Mouse (Mus musculus) cortical plate, adult 2 months (tissue): ENCODE results near the gene Gse1. TPM values are rescaled to one million over a fixed set of nuclear protein-coding genes. Genes with fewer than 3 reads are reported as not detected.
A peak's percentile ranks its signal among the peaks of the same experiment; 100 is the strongest.

Experiments
- H3K27ac ChIP-seq: fragments of 200-500 bp; 2 replicates; pipeline ENCODE4 v1.5.1; 2012; ENCODE audit warnings: low read length, control low read depth, inconsistent platforms; ENCODE audit not compliant: insufficient read depth
- H3K4me1 ChIP-seq: fragments of 200-500 bp; 2 replicates; pipeline ENCODE4 v1.6.1; 2011; ENCODE audit warnings: low read length; ENCODE audit not compliant: control insufficient read depth, insufficient read depth
- H3K4me3 ChIP-seq: fragments of 200-500 bp; 2 replicates; pipeline ENCODE4 v1.5.1; 2011; ENCODE audit warnings: mild to moderate bottlenecking, low read length, control low read depth; ENCODE audit not compliant: insufficient read depth
- CTCF ChIP-seq: fragments of 200-500 bp; IDR thresholded peaks from 2 replicates; pipeline ENCODE4 v1.5.1; 2011; ENCODE audit warnings: mild to moderate bottlenecking, control low read depth, low read length; ENCODE audit not compliant: insufficient read depth; ENCODE audit errors: extremely low read depth
- POLR2A ChIP-seq: fragments of 200-500 bp; IDR thresholded peaks from 2 replicates; pipeline ENCODE4 v1.6.1; 2011; ENCODE audit warnings: mild to moderate bottlenecking, low read length, control low read depth; ENCODE audit not compliant: insufficient read depth; ENCODE audit errors: extremely low read depth
- polyA plus RNA-seq: library from polyadenylated mRNA; depleted of rRNA; stranded (reverse); fragments of >200 nt; gene quantifications from 2 replicates; pipeline ENCODE4 v1.2.3, GENCODE M21; 2012

Gene Gse1
- polyA plus RNA-seq, 1 experiment = 41.0 TPM

DNA sequence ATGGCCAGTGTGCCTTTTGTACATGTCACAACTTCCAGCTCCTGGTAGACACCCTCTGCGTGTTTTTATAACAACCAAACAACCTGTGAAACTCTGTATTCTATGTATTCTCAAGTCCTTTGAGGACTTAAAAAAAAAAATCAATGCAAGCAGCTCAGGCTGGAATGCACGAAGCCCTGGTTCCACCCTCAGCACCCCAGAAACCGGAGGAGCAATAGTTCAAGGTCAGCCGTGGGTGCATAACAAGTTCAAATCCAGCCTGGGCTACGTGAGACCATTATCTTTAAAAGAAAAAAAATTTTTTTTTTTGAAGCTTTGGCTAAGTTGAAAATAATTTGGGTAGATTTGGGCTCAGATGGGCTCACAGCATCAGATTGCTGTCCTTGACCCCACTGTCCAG lies 35.6 kb downstream of the Gse1 start:
- Histone ChIP-seq H3K4me1 (peaks cover 7% of the 10 kb centered on the region), H3K27ac (no peak overlapping the region), H3K4me3 (no peak overlapping the region)
- no peak for TF ChIP-seq CTCF
- no peak for TF ChIP-seq POLR2A

DNA sequence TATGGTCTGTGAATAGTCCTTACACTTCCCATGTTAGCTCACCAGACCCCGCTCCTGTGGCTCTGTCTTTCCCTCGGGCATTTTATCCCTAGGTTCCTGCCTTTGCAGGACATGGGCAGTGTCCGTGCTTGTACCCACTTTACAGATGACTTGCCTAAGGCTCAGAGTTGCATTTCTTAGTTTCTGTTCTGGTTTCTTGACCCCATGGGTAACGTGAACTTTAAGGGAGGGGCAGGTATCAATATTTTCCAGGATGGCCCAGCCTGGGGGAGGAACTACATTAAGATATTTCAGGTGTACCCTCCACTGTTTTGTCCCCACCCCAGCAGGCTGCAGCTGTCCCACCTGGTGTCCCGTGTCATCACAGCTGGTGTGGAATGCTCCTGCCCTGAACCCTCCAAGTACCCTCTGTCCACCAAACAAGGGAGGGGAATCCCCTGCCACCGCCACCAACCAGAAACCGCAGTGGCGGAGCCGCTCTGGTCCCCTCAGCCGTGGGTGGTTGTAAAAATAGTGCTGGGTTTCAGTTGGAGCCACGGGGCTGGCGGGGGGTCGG lies 36.2 kb downstream of the Gse1 start:
- H3K4me1 ChIP-seq = peaks cover 7% of the 10 kb centered on the region
- TF ChIP-seq POLR2A (no peak), CTCF (no peak)
- H3K27ac ChIP-seq = no peak overlapping the region
- H3K4me3 ChIP-seq = no peak overlapping the region

DNA sequence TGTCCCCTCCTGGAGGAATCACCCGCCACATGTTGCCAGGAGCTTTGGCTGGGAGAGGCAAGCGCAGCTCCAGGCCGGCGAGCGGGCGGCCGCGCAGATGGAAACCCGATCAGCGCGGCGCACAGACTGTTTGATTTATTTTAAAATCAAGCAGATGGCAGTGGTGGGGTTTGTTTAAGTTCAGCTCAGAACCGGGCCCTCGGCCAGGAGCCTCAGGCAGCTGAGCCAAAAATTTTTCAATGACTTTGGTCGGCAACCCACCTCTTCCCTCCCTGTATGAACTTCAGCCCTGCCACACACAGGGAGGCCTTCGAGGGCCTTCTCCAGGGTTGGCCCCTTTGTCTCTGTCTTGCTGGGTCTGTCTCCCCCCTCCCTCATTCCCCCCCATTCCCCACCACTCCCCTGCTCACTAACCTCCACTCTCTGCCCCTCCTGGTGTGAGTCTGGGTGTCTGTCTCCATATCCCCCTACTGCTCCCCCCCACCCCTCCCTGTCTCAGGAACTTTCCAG lies 36.7 kb downstream of the Gse1 start:
- no peak overlapping the region for H3K27ac ChIP-seq
- H3K4me3 ChIP-seq = no peak overlapping the region
- no peak for TF ChIP-seq CTCF
- no peak for TF ChIP-seq POLR2A
- H3K4me1 ChIP-seq = peaks cover 7% of the 10 kb centered on the region

DNA sequence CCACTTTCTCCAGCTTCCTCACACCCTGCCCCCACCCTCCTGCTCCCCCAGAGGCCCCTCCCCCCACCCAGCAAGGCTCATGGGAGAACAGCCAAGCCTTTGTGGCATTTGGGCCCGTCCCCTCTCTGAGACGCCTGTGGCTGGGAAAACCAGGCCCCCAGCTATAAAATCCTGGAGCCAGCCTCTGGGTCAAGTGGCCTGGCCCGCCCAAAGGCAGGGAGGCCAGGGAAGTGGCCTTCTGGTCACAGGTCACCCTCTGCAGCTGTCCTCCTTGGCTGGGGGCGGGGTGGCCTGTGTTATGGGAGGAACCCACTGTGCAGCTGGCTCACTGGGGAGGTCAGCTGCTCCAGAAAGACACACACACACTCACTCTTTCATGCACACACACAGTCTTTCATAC lies 37.2 kb downstream of the Gse1 start:
- Histone ChIP-seq H3K27ac (no peak overlapping the region), H3K4me1 (peaks cover 7% of the 10 kb centered on the region), H3K4me3 (no peak overlapping the region)
- no peak for TF ChIP-seq CTCF
- no peak for TF ChIP-seq POLR2A

DNA sequence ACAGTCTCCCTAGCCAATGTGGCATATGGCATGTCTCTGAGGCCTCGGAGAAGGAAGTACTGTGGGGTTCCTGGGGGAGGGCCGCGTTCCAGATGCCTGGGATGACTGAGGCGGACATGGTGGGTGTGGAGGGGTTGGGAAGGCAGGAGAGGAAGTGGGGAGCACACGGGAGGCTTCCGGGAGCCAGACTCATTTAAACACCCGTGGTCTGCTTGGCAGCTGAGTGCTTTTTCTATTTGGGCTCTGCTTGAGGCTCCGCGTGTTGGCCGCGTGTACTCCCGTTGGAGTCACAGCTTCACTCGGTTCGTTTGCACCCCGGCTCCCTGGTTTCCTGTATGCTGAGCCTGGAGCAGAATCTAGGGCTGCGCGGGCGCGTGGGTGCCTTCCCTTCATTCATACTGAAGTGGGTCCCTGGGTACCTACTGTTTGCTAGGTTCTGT lies 40.3 kb downstream of the Gse1 start:
- Histone ChIP-seq H3K4me1 (peaks cover 7% of the 10 kb centered on the region), H3K27ac (no peak overlapping the region), H3K4me3 (no peak overlapping the region)
- no peak for TF ChIP-seq POLR2A
- TF ChIP-seq CTCF = no peak

DNA sequence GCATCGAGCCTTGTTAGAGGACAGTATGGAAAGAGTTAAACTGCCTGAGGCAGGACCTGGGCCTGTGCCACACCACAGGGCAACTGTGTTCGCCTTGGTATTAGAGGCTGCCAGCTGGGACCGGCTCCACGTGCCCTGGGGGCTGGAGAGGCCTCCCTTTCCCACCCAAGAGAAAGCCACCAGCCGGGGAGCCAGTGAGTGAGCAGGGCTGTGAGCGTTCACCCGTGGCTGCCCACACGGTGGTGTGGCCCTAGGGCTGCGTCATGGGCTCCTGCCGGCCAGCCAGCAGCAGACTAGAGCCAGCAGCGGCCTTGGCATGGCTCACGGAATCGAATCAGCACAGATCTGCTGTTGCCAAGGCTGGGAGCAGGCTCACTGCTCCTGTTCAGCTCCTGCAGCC lies 42.2 kb downstream of the Gse1 start:
- Histone ChIP-seq H3K27ac (no peak overlapping the region), H3K4me1 (peaks cover 5% of the 10 kb centered on the region; the same call in 1 of the 2 replicates), H3K4me3 (no peak overlapping the region)
- TF ChIP-seq POLR2A = no peak
- TF ChIP-seq CTCF = no peak

DNA sequence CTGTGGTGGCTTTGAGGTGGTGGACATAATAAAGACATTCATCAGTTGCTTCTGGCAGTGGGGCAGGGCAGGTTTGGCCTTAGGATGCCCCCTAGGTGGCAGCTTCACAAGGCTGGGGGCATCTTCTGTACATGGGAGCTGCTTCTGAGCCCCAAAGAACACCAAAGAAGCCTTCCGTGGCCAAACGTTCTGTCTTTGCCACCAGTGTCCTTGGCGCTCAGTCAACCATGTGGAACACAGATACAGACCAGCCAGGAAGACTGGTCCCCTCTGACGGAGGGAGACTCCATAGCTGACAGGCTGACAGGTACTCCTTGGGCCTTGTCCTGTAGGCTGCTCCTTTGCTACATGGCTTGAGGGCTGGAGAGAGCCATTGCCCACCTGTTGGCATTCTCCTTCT lies 45.2 kb downstream of the Gse1 start:
- Histone ChIP-seq H3K27ac (no peak overlapping the region), H3K4me1 (0 out of 2 replicates have a peak, but pooled peaks cover under 1% of the 10 kb centered on the region), H3K4me3 (no peak overlapping the region)
- TF ChIP-seq POLR2A (no peak), CTCF (no peak)

DNA sequence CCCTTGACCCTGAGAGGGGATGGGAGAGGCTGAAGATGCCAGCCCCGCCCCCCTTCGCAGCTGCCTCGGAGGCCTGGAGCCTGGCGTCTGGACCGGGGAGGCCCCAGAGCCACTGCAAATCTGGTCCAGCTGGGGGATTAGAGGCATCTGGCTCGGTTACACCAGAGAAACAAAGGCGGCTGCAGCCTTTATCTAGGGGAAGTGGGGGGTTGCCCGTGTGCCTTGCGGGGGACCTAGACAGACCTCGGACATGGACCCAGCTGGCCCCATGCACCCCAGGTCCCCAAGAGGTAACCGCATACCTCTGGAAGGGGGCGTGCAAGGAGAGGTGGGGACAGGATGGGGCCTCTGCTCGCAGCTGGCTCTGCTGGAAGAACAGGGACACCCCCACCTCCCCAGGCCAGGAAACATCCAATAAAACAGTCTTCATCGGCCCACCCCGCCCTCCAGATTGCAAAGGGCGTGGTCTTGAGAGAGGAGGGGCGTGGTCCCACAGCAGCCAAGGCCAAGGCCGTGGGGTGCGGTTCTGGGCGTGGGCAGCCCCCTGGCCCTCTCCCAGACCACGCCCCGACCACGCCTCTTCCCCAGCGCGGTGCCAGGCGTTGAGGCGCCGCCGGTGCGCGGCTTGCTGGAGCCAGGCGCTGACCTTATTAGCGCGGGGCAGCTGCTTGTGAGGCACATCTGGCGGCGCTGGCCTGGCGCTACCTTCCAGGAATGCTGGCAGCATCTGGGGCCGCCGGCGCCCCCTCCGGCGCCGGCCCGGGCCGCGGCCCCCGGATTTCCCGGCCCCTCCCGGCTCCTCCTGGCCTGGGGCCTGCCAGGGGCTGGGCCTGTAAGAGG lies 48.0 kb downstream of the Gse1 start:
- Histone ChIP-seq H3K27ac (peak overlapping the region; percentile 59), H3K4me3 (no peak overlapping the region), H3K4me1 (no peaks in the 10 kb centered on the region)
- TF ChIP-seq POLR2A (no peak), CTCF (no peak)

DNA sequence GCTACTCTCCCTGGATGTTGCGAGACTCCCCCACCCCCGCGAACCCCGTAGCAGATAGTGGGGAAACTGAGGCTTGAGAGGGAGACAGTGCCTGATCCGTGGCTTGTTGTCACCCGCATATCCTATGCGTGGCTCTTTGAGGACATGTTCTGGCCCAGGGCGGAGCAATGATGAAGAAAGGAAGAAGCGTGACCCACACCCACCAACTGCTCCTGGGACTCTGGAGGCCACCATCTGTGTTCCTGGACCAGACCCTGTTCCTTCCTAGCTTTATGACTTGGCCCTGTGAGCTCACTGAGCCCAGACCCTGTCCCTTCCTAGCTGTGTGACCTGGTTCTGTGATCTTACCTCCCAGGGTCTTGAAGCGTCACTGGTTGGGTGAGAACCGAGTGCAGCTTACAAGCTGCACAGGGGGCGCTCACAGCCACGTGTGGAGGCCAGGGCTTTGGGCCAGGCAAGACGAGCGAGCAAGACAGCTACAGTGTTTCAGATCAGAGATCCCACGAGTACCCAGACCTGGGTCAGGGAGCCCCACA lies 48.7 kb downstream of the Gse1 start:
- no peak for TF ChIP-seq POLR2A
- no peak for TF ChIP-seq CTCF
- H3K4me1 ChIP-seq = 0 out of 2 replicates have a peak, but pooled peaks cover 1% of the 10 kb centered on the region
- H3K4me3 ChIP-seq = no peak overlapping the region
- H3K27ac ChIP-seq = peak overlapping the region; percentile 59; the same call in 1 of the 2 replicates

DNA sequence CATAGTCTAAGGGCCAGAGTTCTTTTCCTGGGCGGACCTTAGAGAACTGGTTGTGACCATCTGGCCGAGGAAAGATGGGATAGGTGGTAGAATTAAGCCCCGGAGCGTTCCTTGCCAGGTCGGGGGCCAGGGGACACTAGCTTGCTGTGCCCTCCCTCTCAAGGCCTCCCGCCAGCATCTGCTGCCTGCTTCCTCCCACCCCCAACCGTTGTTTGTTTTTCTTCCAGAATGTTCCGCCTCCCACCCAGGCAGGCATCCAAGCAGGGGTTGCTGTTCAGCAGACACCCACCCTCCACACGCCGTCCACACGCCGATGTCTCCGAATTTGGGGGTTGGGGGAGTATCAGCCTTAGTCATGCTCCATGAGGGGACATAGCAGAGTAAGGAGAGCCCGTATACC lies 49.8 kb downstream of the Gse1 start:
- Histone ChIP-seq H3K4me1 (0 out of 2 replicates have a peak, but pooled peaks cover 1% of the 10 kb centered on the region), H3K27ac (no peak overlapping the region), H3K4me3 (no peak overlapping the region)
- TF ChIP-seq POLR2A (no peak), CTCF (no peak)
